Mouse (Mus musculus): ENCODE results near the gene Becn1. TPM values are rescaled to one million over a fixed set of nuclear protein-coding genes. Genes with fewer than 3 reads are reported as not detected.

Gene Becn1
- total RNA-seq, 2 experiments from 2014 or later, result 79.6 to 85.8 TPM

- Histone ChIP-seq H3K4me3 (no peak overlapping the region), H3K27ac (no peak overlapping the region)
- DNase-seq, result no peak
- no peak for TF ChIP-seq CTCF (IDR thresholded peaks at IDR 0.05)
- intact Hi-C loops (cut with DNase I), result loop anchor here (10.0 kb wide), 1 partner anchor 244 kb away; the partner anchor contains the start of genes Brca1 and Nbr1
Observed at GRCm38 (mm10) chr11:101311083-101311482, 9.0 kb upstream of the Becn1 start.

GRCm38 (mm10) chr11:101307744-101308143 is 5.7 kb upstream of the Becn1 start:
- no peak overlapping the region for H3K4me3 ChIP-seq
- H3K27ac ChIP-seq, result no peak overlapping the region
- intact Hi-C loops (cut with DNase I), result no loop called here
- TF ChIP-seq CTCF (IDR thresholded peaks at IDR 0.05), result no peak
- DNase-seq, result no peak

GRCm38 (mm10) chr11:101301299-101302003 is 635 bp downstream of the Becn1 start:
- no peak for TF ChIP-seq CTCF (IDR thresholded peaks at IDR 0.05)
- peak overlapping the region; percentile 91 for H3K4me3 ChIP-seq
- intact Hi-C loops (cut with DNase I), result loop anchor here (1.0 to 5.0 kb wide), 2 partner anchors 49 to 90 kb away; partner anchors contain the start of gene Vps25
- no peak for DNase-seq
- H3K27ac ChIP-seq, result peak overlapping the region; percentile 94

DNA sequence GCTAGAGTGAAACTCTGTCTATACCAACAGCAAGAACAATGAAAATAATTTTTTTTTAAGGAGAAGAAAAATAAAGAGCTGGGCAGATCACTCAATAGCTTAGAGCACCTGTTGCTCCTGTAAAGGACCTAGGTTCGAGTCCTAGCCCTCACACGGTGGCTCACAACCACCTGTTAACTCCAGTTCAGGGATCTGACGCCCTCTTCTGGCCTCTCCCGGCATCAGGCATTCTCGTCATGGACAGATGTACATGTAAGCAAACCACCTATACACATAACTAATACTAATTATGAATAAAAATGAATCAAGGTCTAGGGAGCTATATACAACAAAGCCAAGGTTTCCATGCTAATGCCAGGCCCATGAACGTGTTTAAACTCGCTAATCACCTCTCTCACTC is 1.2 kb downstream of the Becn1 start:
- H3K4me3 ChIP-seq, result peak overlapping the region; percentile 91
- no peak overlapping the region for H3K27ac ChIP-seq
- intact Hi-C loops (cut with DNase I), result loop anchor here (5.0 kb wide), 1 partner anchor 49 kb away; the partner anchor contains the start of gene Vps25
- DNase-seq, result no peak
- no peak for TF ChIP-seq CTCF (IDR thresholded peaks at IDR 0.05)

- intact Hi-C loops (cut with DNase I), result no loop called here
- no peak overlapping the region for H3K4me3 ChIP-seq
- TF ChIP-seq CTCF (IDR thresholded peaks at IDR 0.05), result no peak
- H3K27ac ChIP-seq, result no peak overlapping the region
- no peak for DNase-seq
Observed at GRCm38 (mm10) chr11:101295191-101295590, 6.9 kb downstream of the Becn1 start.

GRCm38 (mm10) chr11:101291231-101291630 is 10.9 kb downstream of the Becn1 start:
- no peak overlapping the region for H3K4me3 ChIP-seq
- H3K27ac ChIP-seq, result no peak overlapping the region
- no peak for DNase-seq
- intact Hi-C loops (cut with DNase I), result no loop called here
- TF ChIP-seq CTCF (IDR thresholded peaks at IDR 0.05), result no peak

DNA sequence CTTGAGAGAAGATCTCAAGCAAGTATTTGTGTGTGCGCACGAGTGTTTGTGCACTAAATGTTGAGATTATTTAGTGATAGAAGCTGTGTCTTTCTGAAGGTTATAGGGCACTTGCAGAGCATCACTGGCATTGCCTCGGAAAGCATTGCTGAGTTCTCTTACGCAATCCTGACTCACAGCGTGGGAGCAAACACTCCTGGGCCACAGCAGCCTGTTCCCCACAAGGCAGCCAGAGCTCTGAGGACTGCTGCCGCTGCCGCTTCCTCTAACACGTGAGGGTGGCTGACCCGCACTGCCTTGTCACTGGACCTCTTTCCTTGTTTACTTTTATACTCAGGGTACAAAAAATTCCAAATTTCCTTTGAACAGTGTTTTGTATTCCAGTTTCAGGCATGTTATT is 14.8 kb downstream of the Becn1 start:
- Histone ChIP-seq H3K4me3 (no peak overlapping the region), H3K27ac (no peak overlapping the region)
- no peak for DNase-seq
- no peak for TF ChIP-seq CTCF (IDR thresholded peaks at IDR 0.05)
- intact Hi-C loops (cut with DNase I), result no loop called here

GRCm38 (mm10) chr11:101283805-101284204 is 18.3 kb downstream of the Becn1 start:
- Histone ChIP-seq H3K27ac (no peak overlapping the region), H3K4me3 (no peak overlapping the region)
- DNase-seq, result no peak
- intact Hi-C loops (cut with DNase I), result no loop called here
- TF ChIP-seq CTCF (IDR thresholded peaks at IDR 0.05), result no peak

- no peak overlapping the region for H3K27ac ChIP-seq
- intact Hi-C loops (cut with DNase I), result no loop called here
- no peak for DNase-seq
- H3K4me3 ChIP-seq, result no peak overlapping the region
- no peak for TF ChIP-seq CTCF (IDR thresholded peaks at IDR 0.05)
Observed at GRCm38 (mm10) chr11:101282896-101283295, 19.2 kb downstream of the Becn1 start.

- Histone ChIP-seq H3K4me3 (no peak overlapping the region), H3K27ac (no peak overlapping the region)
- DNase-seq, result no peak
- intact Hi-C loops (cut with DNase I), result no loop called here
- TF ChIP-seq CTCF (IDR thresholded peaks at IDR 0.05), result no peak
Observed at GRCm38 (mm10) chr11:101280837-101281236, 21.2 kb downstream of the Becn1 start.

GRCm38 (mm10) chr11:101279193-101279569 is 22.9 kb downstream of the Becn1 start:
- Histone ChIP-seq H3K27ac (peak overlapping the region; percentile 92), H3K4me3 (peak overlapping the region; percentile 84)
- intact Hi-C loops (cut with DNase I), result no loop called here
- no peak for DNase-seq
- no peak for TF ChIP-seq CTCF (IDR thresholded peaks at IDR 0.05)

DNA sequence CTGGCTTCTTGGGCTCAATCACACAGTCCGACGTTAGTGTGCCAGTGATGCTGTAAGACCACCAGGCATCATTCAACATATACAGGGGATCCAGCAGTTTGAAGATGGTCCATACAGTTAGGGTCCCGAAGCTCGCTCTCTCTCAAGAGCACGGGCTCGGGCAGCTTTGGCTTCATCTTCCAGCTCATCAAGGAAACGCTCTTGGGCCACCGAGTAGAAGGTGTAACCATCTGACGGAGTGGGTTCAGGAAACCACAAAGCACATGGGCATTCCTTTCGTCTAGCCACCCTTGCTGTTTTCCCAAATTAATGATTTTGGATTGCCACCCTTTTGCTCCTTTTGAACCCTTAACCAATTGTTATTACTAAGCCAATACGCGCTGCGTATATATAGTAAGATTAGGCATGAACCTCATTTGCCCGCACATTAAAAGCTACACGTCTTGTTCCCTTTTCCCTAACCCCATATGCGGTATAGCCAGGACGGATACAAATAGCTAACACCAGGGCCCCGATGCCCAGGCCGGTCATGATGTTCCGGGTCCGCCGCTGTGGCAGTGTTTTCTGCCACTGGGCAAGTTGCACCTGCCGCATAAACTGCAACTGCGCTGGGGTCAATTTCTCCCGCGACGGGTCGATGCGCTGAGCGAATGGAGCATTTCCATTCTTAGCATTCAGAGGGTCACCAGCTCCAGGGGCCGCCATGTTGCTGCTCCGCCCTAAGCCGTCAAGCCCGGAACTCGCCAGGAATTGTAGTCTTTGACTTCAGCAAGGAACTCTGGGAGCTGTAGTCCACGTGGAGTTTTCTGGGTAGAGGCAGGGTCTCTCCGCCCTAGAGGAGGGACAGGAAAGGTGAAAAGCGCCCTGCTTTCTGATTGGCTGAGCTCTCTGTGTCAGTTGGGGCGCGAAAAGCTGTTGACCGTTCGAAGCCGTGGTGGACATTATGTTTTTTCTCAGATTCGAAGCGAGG is 23.6 kb downstream of the Becn1 start, which contains the start of the genes Cntd1 and Coa3:
Gene Cntd1 (plus strand): TSS at position 790 of the 970 bp plus-strand sequence.
Gene Coa3 (minus strand): TSS at position 892 of the 970 bp plus-strand sequence.
- H3K27ac ChIP-seq, result peak within 1 kb of the TSS; percentile 92
- H3K4me3 ChIP-seq, result peak within 1 kb of the TSS; percentile 84
- intact Hi-C loops (cut with DNase I), result no loop called here
- peak; percentile 88 for DNase-seq
- no peak; the same call in 1 of the 2 replicates for TF ChIP-seq CTCF (IDR thresholded peaks at IDR 0.05)

Data from gastrocnemius, adult 2 months (tissue).